Mouse (Mus musculus) cerebellum, adult 2 months (tissue): ENCODE data around the gene Fbxo22.

Source experiments
- CTCF ChIP-seq: fragments of 200-500 bp; IDR thresholded peaks from 2 replicates; pipeline ENCODE4 v1.5.1; 2011; ENCODE audit warnings: low read depth, mild to moderate bottlenecking, control low read depth, low read length, moderate library complexity, borderline replicate concordance; ENCODE audit not compliant: insufficient read depth
- POLR2A ChIP-seq: fragments of 200-500 bp; IDR thresholded peaks from 2 replicates; pipeline ENCODE4 v1.6.1; 2011; ENCODE audit warnings: low read length, control low read depth, borderline replicate concordance; ENCODE audit not compliant: insufficient read depth

GRCm38 (mm10) chr9:55248465-55248864 lies 39.7 kb downstream of the Fbxo22 start:
- TF ChIP-seq POLR2A: no peak
- no peak for TF ChIP-seq CTCF
